Mouse (Mus musculus): ENCODE measurements around the gene Mob3b. TPM values are rescaled to one million over a fixed set of nuclear protein-coding genes. Genes with fewer than 3 reads are reported as not detected.

Mob3b gene
- polyA plus RNA-seq, 1 experiment from 2014 or later: 14.7 TPM

GRCm38 (mm10) chr4:35151756-35152155, 5.5 kb downstream of the Mob3b start, which contains the start of gene Ifnk:
Gene Ifnk (plus strand): TSS chr4:35152056.
- Histone ChIP-seq H3K9me3 (ENCODE audit: low read length) (no peaks in the 10 kb centered on the region), H3K9ac (replicated peaks; ENCODE audit: low read length) (no peak within 1 kb of the TSS), H3K4me2 (replicated peaks; ENCODE audit: low read depth, low read length) (no peak within 1 kb of the TSS), H3K27me3 (ENCODE audit: insufficient read depth, low read length) (0 out of 2 replicates have a peak, but pooled peaks cover 4% of the 10 kb centered on the region), H3K4me1 (ENCODE audit: insufficient read depth, low read length) (peaks cover 10% of the 10 kb centered on the region), H3K27ac (ENCODE audit: low read length) (no peak within 1 kb of the TSS), H3K4me3 (ENCODE audit: low read length) (no peak within 1 kb of the TSS), H3K36me3 (ENCODE audit: insufficient read depth, low read length) (no peaks in the 10 kb centered on the region)
- ATAC-seq (ENCODE audit: low FRiP score, low TSS enrichment): no peak
- WGBS: 80% methylated on average over 4 of the region's 4 CpGs

DNA sequence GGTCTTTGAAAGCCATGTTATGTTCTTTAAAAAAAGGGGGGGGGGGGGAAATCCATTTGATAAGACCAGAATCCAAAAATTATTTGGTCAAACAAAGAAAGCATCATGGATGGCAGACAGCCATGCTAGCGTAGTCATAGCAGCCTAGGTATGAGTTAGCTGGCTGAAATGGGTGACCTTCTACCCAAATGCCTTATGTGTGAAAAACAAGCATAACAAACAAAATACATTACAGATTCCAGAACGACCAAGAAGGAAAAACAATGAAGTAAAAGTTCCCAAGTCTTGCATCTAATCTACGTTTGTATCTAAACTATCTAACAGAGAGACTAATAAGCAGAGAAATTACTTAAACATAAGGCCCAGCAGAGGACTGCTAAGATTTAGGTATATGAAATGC, 6.6 kb downstream of the Mob3b start:
- H3K27me3 ChIP-seq (ENCODE audit: insufficient read depth, low read length): 0 out of 2 replicates have a peak, but pooled peaks cover 4% of the 10 kb centered on the region
- no peaks in the 10 kb centered on the region for H3K9me3 ChIP-seq (ENCODE audit: low read length)
- H3K36me3 ChIP-seq (ENCODE audit: insufficient read depth, low read length): no peaks in the 10 kb centered on the region
- peaks cover 8% of the 10 kb centered on the region for H3K4me1 ChIP-seq (ENCODE audit: insufficient read depth, low read length)
- H3K4me2 ChIP-seq (replicated peaks; ENCODE audit: low read depth, low read length): no peak overlapping the region
- H3K9ac ChIP-seq (replicated peaks; ENCODE audit: low read length): no peak overlapping the region
- no peak overlapping the region for H3K4me3 ChIP-seq (ENCODE audit: low read length)
- H3K27ac ChIP-seq (ENCODE audit: low read length): no peak overlapping the region
- ATAC-seq (ENCODE audit: low FRiP score, low TSS enrichment): no peak
- WGBS: 79% methylated on average over 3 of the region's 3 CpGs

DNA sequence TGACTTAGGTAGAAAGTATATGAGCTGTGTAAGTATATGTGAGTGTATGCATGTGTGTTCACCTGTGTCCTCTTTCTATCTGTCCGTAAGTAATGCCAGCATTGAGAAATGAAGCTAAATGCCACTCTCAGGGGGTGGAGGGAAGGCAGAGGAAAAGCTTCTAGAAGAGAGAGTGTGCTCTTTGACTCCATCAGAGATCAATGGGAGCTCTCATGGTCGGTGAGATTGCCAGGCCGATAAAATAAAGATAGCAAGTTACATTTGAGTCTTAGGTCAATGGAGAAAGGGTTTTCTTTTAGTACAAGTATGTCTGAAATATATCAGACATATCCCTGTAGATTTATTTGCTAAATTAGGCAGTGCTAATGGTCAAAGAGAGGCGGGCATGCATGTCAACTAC, 9.0 kb downstream of the Mob3b start:
- no peaks in the 10 kb centered on the region for H3K4me1 ChIP-seq (ENCODE audit: insufficient read depth, low read length)
- H3K4me2 ChIP-seq (replicated peaks; ENCODE audit: low read depth, low read length): no peak overlapping the region
- no peaks in the 10 kb centered on the region for H3K27me3 ChIP-seq (ENCODE audit: insufficient read depth, low read length)
- no peaks in the 10 kb centered on the region for H3K36me3 ChIP-seq (ENCODE audit: insufficient read depth, low read length)
- no peak overlapping the region for H3K9ac ChIP-seq (replicated peaks; ENCODE audit: low read length)
- H3K4me3 ChIP-seq (ENCODE audit: low read length): no peak overlapping the region
- ATAC-seq (ENCODE audit: low FRiP score, low TSS enrichment): no peak
- no peak overlapping the region for H3K27ac ChIP-seq (ENCODE audit: low read length)
- no peaks in the 10 kb centered on the region for H3K9me3 ChIP-seq (ENCODE audit: low read length)
- WGBS: 87% methylated on average over 4 of the region's 4 CpGs

GRCm38 (mm10) chr4:35146597-35146996, 10.7 kb downstream of the Mob3b start:
- Histone ChIP-seq H3K4me1 (ENCODE audit: insufficient read depth, low read length) (no peaks in the 10 kb centered on the region), H3K27me3 (ENCODE audit: insufficient read depth, low read length) (no peaks in the 10 kb centered on the region), H3K36me3 (ENCODE audit: insufficient read depth, low read length) (no peaks in the 10 kb centered on the region), H3K27ac (ENCODE audit: low read length) (no peak overlapping the region), H3K9me3 (ENCODE audit: low read length) (no peaks in the 10 kb centered on the region), H3K4me2 (replicated peaks; ENCODE audit: low read depth, low read length) (no peak overlapping the region), H3K4me3 (ENCODE audit: low read length) (no peak overlapping the region), H3K9ac (replicated peaks; ENCODE audit: low read length) (no peak overlapping the region)
- 90% methylated on average over 5 of the region's 5 CpGs for WGBS
- no peak for ATAC-seq (ENCODE audit: low FRiP score, low TSS enrichment)

DNA sequence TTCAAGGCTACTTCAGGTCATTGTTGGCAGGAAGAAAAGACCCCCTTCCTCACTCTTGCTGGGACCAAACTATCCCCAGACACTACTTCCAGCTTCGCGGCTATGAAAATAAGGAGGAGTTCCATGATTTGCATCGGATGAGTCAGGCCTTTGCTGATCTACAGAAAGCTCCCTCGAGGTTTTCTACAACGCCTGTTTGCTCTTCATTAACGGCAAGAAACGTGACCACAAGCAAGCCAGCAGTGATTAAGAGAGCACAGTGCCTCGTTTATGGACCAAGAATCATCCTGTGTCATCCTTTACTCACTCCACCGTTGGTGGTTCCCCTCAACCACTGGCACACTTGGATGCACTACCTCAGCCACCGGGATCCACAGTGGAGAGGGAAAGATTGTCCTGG, 11.6 kb downstream of the Mob3b start:
- Histone ChIP-seq H3K4me1 (ENCODE audit: insufficient read depth, low read length) (no peaks in the 10 kb centered on the region), H3K4me3 (ENCODE audit: low read length) (no peak overlapping the region), H3K27me3 (ENCODE audit: insufficient read depth, low read length) (no peaks in the 10 kb centered on the region), H3K9ac (replicated peaks; ENCODE audit: low read length) (no peak overlapping the region), H3K4me2 (replicated peaks; ENCODE audit: low read depth, low read length) (no peak overlapping the region), H3K9me3 (ENCODE audit: low read length) (no peaks in the 10 kb centered on the region), H3K27ac (ENCODE audit: low read length) (no peak overlapping the region), H3K36me3 (ENCODE audit: insufficient read depth, low read length) (no peaks in the 10 kb centered on the region)
- 85% methylated on average over 10 of the region's 10 CpGs for WGBS
- no peak for ATAC-seq (ENCODE audit: low FRiP score, low TSS enrichment)

DNA sequence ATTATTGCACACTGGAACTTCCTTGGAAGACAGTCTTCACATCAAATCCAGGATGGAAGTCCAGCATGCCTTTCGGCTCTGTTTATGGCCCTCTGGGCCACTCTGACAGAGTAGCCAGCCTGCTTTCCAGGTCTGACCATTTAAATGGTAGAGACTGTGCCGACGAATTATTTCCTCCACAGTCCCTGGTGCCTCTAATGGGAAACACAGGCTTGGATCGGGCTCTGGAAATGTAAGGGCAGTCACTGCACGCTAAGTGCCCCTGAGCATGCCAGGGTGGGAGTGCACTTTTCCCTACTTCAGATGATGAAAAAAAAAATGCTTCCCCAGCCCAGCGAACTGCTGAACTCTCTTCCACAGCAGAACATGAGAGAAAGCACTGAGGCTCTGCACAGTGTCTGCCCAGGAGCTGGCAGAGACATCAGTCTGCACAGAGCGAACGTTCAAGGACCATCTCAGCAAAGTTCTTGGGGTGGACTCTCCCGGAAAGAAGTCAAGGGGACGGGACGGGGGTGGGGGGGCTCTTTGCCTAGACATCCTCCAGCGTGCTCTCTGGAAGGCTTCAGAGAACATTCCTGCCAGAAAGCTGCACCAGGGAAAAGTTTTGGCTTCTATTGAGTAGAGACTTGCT, 13.7 kb downstream of the Mob3b start:
- Histone ChIP-seq H3K9ac (replicated peaks; ENCODE audit: low read length) (no peak overlapping the region), H3K4me1 (ENCODE audit: insufficient read depth, low read length) (no peaks in the 10 kb centered on the region), H3K9me3 (ENCODE audit: low read length) (no peaks in the 10 kb centered on the region), H3K27me3 (ENCODE audit: insufficient read depth, low read length) (no peaks in the 10 kb centered on the region), H3K4me2 (replicated peaks; ENCODE audit: low read depth, low read length) (no peak overlapping the region), H3K36me3 (ENCODE audit: insufficient read depth, low read length) (no peaks in the 10 kb centered on the region), H3K4me3 (ENCODE audit: low read length) (no peak overlapping the region), H3K27ac (ENCODE audit: low read length) (no peak overlapping the region)
- 66% methylated on average over 12 of the region's 12 CpGs for WGBS
- ATAC-seq (ENCODE audit: low FRiP score, low TSS enrichment): no peak

GRCm38 (mm10) chr4:35140317-35140716, 17.0 kb downstream of the Mob3b start:
- Histone ChIP-seq H3K27ac (ENCODE audit: low read length) (no peak overlapping the region), H3K9ac (replicated peaks; ENCODE audit: low read length) (no peak overlapping the region), H3K9me3 (ENCODE audit: low read length) (no peaks in the 10 kb centered on the region), H3K27me3 (ENCODE audit: insufficient read depth, low read length) (no peaks in the 10 kb centered on the region), H3K4me3 (ENCODE audit: low read length) (no peak overlapping the region), H3K4me1 (ENCODE audit: insufficient read depth, low read length) (peaks cover 21% of the 10 kb centered on the region), H3K36me3 (ENCODE audit: insufficient read depth, low read length) (no peaks in the 10 kb centered on the region), H3K4me2 (replicated peaks; ENCODE audit: low read depth, low read length) (no peak overlapping the region)
- 46% methylated on average over 6 of the region's 6 CpGs for WGBS
- no peak for ATAC-seq (ENCODE audit: low FRiP score, low TSS enrichment)

DNA sequence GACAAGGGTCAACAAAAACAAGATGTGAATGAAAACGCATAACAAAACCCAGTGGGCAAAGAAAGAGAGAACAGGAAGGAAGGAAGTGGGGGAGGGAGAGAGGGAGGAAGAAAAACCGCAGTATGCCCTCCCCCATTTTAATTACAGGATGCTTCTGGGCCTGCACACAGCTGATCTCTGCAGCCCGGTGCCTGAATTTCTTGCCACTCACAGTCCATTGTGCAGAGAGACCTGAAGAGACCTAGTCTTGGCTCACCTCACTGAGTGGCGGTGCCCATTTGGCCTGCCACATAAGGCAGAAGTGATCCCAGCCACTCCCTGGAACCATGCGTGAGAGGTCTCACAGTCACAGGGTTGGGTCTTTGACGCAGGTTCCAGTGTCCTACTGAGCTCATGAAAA, 19.2 kb downstream of the Mob3b start:
- ATAC-seq (ENCODE audit: low FRiP score, low TSS enrichment): 0 out of 2 replicates have a peak, but pooled peaks have one; percentile 27
- H3K36me3 ChIP-seq (ENCODE audit: insufficient read depth, low read length): no peaks in the 10 kb centered on the region
- H3K27me3 ChIP-seq (ENCODE audit: insufficient read depth, low read length): no peaks in the 10 kb centered on the region
- no peaks in the 10 kb centered on the region for H3K9me3 ChIP-seq (ENCODE audit: low read length)
- H3K4me1 ChIP-seq (ENCODE audit: insufficient read depth, low read length): peaks cover 30% of the 10 kb centered on the region
- H3K4me2 ChIP-seq (replicated peaks; ENCODE audit: low read depth, low read length): no peak overlapping the region
- H3K9ac ChIP-seq (replicated peaks; ENCODE audit: low read length): no peak overlapping the region
- H3K4me3 ChIP-seq (ENCODE audit: low read length): no peak overlapping the region
- no peak overlapping the region for H3K27ac ChIP-seq (ENCODE audit: low read length)
- 42% methylated on average over 6 of the region's 6 CpGs for WGBS

DNA sequence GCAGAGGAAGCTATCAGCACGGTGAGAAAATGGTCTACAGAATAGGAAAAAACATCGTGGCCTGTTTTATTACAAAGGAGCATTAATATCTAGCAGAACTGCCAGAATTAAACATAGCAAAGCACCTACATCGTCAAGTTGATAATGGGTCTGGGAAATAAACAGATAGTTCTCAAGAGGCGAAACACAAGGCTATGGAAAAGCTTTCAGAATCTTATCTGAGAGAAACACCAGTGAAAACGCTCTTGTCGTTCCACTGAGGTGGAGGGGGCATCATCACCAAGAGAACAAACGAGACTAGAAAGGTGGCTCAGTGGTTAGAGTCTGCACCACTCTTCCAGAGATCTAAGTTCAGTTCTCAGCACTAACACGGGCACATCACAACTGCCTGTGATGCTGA, 20.3 kb downstream of the Mob3b start:
- no peak overlapping the region for H3K9ac ChIP-seq (replicated peaks; ENCODE audit: low read length)
- H3K4me3 ChIP-seq (ENCODE audit: low read length): no peak overlapping the region
- WGBS: 79% methylated on average over 8 of the region's 8 CpGs
- H3K27me3 ChIP-seq (ENCODE audit: insufficient read depth, low read length): no peaks in the 10 kb centered on the region
- no peaks in the 10 kb centered on the region for H3K9me3 ChIP-seq (ENCODE audit: low read length)
- no peak overlapping the region for H3K27ac ChIP-seq (ENCODE audit: low read length)
- no peaks in the 10 kb centered on the region for H3K36me3 ChIP-seq (ENCODE audit: insufficient read depth, low read length)
- peaks cover 30% of the 10 kb centered on the region for H3K4me1 ChIP-seq (ENCODE audit: insufficient read depth, low read length)
- no peak for ATAC-seq (ENCODE audit: low FRiP score, low TSS enrichment)
- no peak overlapping the region for H3K4me2 ChIP-seq (replicated peaks; ENCODE audit: low read depth, low read length)

GRCm38 (mm10) chr4:35135806-35136205, 21.5 kb downstream of the Mob3b start:
- 77% methylated on average over 4 of the region's 4 CpGs for WGBS
- no peak overlapping the region for H3K9ac ChIP-seq (replicated peaks; ENCODE audit: low read length)
- ATAC-seq (ENCODE audit: low FRiP score, low TSS enrichment): no peak
- no peak overlapping the region for H3K4me2 ChIP-seq (replicated peaks; ENCODE audit: low read depth, low read length)
- H3K4me1 ChIP-seq (ENCODE audit: insufficient read depth, low read length): peaks cover 30% of the 10 kb centered on the region
- no peak overlapping the region for H3K27ac ChIP-seq (ENCODE audit: low read length)
- no peaks in the 10 kb centered on the region for H3K27me3 ChIP-seq (ENCODE audit: insufficient read depth, low read length)
- H3K36me3 ChIP-seq (ENCODE audit: insufficient read depth, low read length): no peaks in the 10 kb centered on the region
- H3K4me3 ChIP-seq (ENCODE audit: low read length): no peak overlapping the region
- no peaks in the 10 kb centered on the region for H3K9me3 ChIP-seq (ENCODE audit: low read length)
